Mouse (Mus musculus): ENCODE data around the gene Epdr1. TPM values are rescaled to one million over a fixed set of nuclear protein-coding genes. Genes with fewer than 3 reads are reported as not detected.
A peak's percentile ranks its signal among the peaks of the same experiment; 100 is the strongest.

Epdr1 gene
- polyA plus RNA-seq, 1 experiment from 2014 or later: 17.9 TPM

DNA sequence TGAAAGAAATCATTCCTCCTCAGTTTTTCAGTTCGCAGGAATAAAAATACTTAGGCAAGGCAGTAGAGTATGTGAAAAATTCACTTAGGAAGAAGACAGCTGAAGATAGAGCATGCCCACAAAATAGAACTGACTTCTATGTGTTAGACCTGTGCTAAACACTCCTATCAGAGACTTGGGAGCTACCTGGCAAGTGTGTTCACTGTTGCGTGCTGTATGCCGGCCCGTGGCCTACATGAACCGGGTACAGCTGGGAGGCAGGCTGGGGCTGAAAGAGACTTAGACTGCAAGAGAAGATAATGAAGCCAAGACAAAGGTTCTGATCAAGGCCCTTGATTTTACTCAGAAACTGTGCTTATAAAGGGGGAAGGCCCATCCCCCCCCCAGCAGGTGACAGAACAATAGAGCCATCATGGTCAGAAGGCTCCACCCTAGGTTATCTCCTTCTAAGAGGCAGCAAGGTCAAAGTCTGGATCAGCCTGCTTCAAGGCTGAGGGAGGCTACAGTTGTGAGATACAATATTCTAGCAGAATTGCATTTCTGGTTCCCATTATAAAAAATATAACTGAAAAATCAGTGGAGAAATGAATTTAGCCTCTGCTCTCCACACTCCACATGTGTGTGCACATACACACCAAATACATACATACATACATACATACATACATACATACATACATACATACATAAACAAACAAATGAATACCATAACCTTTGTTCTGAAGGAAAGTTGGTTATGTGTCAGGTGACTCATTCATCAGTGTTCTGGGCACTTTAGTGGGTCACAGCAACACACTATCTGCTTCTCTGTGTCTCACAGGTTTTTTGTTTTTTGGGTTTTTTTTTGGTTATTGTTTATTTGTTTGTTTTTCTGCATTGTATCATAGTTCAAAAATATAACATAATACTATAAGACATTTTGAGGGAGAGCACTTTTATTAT, 11.3 kb upstream of the Epdr1 start:
- WGBS: 89% methylated on average over 5 of the region's 5 CpGs
- Histone ChIP-seq H3K36me3 (ENCODE audit: control insufficient read depth, insufficient read depth, low read length) (no peaks in the 10 kb centered on the region), H3K9ac (replicated peaks; ENCODE audit: low read length) (no peak overlapping the region), H3K4me2 (ENCODE audit: low read length) (no peak overlapping the region), H3K27me3 (ENCODE audit: control insufficient read depth, insufficient read depth, low read length) (no peaks in the 10 kb centered on the region), H3K27ac (replicated peaks; ENCODE audit: low read depth, low read length) (no peak overlapping the region), H3K9me3 (ENCODE audit: control insufficient read depth, low read length) (no peaks in the 10 kb centered on the region), H3K4me3 (replicated peaks; ENCODE audit: low read depth, low read length) (no peak overlapping the region), H3K4me1 (ENCODE audit: control insufficient read depth, insufficient read depth, low read length) (no peaks in the 10 kb centered on the region)
- ATAC-seq (ENCODE audit: low FRiP score, low TSS enrichment) (no peak), DNase-seq (no peak)

DNA sequence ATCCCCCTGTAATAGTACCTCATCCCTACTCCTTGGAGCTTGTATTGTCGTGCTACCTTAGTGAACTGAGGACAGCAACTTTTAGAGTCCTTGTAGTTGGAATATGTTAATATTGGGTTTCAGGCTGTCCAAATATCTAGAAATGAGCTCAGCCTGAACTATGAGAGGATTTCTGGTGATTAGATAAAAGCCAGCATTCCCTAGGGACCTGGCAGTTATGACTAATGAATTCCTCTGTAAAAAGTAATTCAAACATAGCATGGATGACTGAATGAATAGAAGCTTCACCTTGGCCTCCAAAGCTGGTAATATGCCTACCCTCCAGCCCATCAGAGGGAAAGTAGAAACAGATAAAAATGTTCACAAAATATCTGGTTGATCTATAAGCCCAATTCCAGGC, 6.7 kb upstream of the Epdr1 start:
- H3K4me2 ChIP-seq (ENCODE audit: low read length): no peak overlapping the region
- H3K4me3 ChIP-seq (replicated peaks; ENCODE audit: low read depth, low read length): no peak overlapping the region
- WGBS: 76% methylated on average over 1 of the region's 1 CpGs
- ATAC-seq (ENCODE audit: low FRiP score, low TSS enrichment): no peak
- DNase-seq: no peak
- no peaks in the 10 kb centered on the region for H3K36me3 ChIP-seq (ENCODE audit: control insufficient read depth, insufficient read depth, low read length)
- 0 out of 2 replicates have a peak, but pooled peaks cover 4% of the 10 kb centered on the region for H3K4me1 ChIP-seq (ENCODE audit: control insufficient read depth, insufficient read depth, low read length)
- H3K27me3 ChIP-seq (ENCODE audit: control insufficient read depth, insufficient read depth, low read length): no peaks in the 10 kb centered on the region
- H3K9me3 ChIP-seq (ENCODE audit: control insufficient read depth, low read length): no peaks in the 10 kb centered on the region
- no peak overlapping the region for H3K9ac ChIP-seq (replicated peaks; ENCODE audit: low read length)
- H3K27ac ChIP-seq (replicated peaks; ENCODE audit: low read depth, low read length): no peak overlapping the region

DNA sequence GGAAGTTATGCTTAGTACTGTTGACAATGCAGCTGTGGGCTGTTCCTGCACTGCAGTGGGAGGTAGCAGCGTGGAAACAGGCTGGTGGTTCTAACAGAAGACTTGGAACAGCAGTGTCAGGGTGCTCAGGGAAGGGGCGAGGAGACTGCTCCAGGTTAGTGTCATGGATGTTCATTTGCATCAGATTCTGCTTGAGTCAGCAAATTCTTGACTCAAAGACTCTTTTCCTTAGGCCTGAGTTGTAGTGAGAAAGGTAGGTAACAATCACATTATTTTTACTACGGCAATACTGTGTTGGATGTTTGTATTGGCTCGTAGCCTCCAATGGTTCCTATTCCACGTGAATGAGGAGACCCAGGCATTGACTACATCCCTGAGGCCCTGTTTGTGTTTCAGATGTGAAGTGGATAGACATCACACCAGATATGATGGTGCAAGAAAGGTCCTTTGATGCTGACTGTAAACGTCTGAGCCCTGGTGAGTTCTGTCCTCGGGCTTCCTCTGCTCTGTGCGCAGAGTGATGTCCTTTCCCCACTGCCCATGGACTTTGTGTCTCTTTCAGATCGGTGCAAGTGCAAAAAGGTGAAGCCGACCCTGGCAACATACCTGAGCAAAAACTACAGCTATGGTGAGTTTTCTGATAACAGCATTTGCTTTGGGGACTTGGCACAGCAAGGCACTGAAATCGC, 5.0 kb upstream of the Epdr1 start:
- DNase-seq: no peak
- Histone ChIP-seq H3K4me1 (ENCODE audit: control insufficient read depth, insufficient read depth, low read length) (0 out of 2 replicates have a peak, but pooled peaks cover 4% of the 10 kb centered on the region), H3K4me2 (ENCODE audit: low read length) (no peak overlapping the region), H3K9me3 (ENCODE audit: control insufficient read depth, low read length) (no peaks in the 10 kb centered on the region), H3K27ac (replicated peaks; ENCODE audit: low read depth, low read length) (no peak overlapping the region), H3K9ac (replicated peaks; ENCODE audit: low read length) (no peak overlapping the region), H3K4me3 (replicated peaks; ENCODE audit: low read depth, low read length) (no peak overlapping the region), H3K27me3 (ENCODE audit: control insufficient read depth, insufficient read depth, low read length) (no peaks in the 10 kb centered on the region), H3K36me3 (ENCODE audit: control insufficient read depth, insufficient read depth, low read length) (no peaks in the 10 kb centered on the region)
- WGBS: 92% methylated on average over 11 of the region's 11 CpGs
- no peak for ATAC-seq (ENCODE audit: low FRiP score, low TSS enrichment)

DNA sequence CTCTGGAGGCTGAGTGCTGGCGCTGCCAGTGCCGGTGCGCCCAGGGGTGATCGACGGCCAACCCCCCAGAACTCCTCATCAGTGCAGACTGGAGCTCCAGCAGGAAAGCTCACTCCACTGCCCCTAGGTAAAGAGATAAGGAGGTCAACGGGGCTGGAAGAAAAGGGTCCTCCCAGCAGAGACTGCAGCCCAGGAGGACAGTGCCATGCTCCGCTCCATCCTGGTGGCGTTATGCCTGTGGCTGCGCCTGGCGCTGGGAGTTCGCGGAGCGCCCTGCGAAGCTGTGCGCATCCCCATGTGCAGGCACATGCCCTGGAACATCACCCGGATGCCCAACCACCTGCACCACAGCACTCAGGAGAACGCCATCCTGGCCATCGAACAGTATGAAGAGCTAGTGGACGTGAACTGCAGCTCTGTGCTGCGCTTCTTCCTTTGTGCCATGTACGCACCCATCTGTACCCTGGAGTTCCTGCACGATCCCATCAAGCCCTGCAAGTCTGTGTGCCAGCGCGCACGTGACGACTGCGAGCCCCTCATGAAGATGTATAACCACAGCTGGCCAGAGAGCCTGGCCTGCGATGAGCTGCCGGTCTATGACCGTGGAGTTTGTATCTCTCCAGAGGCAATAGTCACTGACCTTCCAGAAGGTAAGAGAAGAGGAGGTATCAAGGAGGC, 3.6 kb upstream of the Epdr1 start:
- 17% methylated on average over 30 of the region's 30 CpGs for WGBS
- Histone ChIP-seq H3K4me2 (ENCODE audit: low read length) (peak overlapping the region; percentile 93), H3K4me1 (ENCODE audit: control insufficient read depth, insufficient read depth, low read length) (peaks cover 6% of the 10 kb centered on the region; the same call in 1 of the 2 replicates), H3K9me3 (ENCODE audit: control insufficient read depth, low read length) (no peaks in the 10 kb centered on the region), H3K9ac (replicated peaks; ENCODE audit: low read length) (peak overlapping the region; percentile 58), H3K27ac (replicated peaks; ENCODE audit: low read depth, low read length) (no peak overlapping the region), H3K27me3 (ENCODE audit: control insufficient read depth, insufficient read depth, low read length) (no peaks in the 10 kb centered on the region), H3K4me3 (replicated peaks; ENCODE audit: low read depth, low read length) (peak overlapping the region; percentile 53), H3K36me3 (ENCODE audit: control insufficient read depth, insufficient read depth, low read length) (no peaks in the 10 kb centered on the region)
- DNase-seq (peak; percentile 61), ATAC-seq (ENCODE audit: low FRiP score, low TSS enrichment) (peak; percentile 24)

DNA sequence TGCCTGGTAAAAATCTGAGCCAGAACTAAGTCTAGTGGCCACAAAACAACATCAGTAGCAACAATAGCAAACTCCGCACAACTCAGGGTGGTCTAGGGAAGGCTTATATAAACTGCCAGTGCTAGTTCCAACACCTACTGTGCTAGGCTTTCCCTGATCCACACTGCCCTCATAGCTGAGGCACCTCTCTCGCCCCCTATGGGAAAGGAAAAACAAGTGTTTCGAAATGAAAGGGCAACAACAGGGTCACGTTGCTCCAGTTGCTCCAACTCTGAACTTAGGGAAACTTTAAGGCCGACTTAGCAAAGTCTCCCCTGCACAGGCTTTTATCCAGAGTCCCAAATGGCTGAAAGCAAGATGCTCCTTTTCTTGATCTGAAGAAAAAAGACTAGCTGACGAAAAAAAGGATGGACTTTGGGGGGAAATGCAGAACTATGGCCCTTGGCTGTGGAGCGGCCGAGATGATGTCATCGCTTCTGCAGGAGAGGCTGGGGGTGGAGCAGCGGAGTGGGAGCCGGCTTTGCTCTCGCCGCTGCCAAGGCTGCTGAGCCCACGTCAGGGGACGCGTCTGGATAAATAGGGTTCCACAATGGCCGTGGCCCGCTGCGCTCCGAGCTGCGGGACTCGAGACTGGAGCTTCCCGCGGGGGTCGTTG, 3.0 kb upstream of the Epdr1 start, which contains the start of gene Sfrp4:
Sfrp4 (plus strand) TSS at position 532 of the 655 bp plus-strand sequence.
- Histone ChIP-seq H3K36me3 (ENCODE audit: control insufficient read depth, insufficient read depth, low read length) (no peaks in the 10 kb centered on the region), H3K4me2 (ENCODE audit: low read length) (peak within 1 kb of the TSS; percentile 93), H3K27ac (replicated peaks; ENCODE audit: low read depth, low read length) (no peak within 1 kb of the TSS), H3K27me3 (ENCODE audit: control insufficient read depth, insufficient read depth, low read length) (no peaks in the 10 kb centered on the region), H3K9me3 (ENCODE audit: control insufficient read depth, low read length) (no peaks in the 10 kb centered on the region), H3K9ac (replicated peaks; ENCODE audit: low read length) (peak within 1 kb of the TSS; percentile 58), H3K4me3 (replicated peaks; ENCODE audit: low read depth, low read length) (peak within 1 kb of the TSS; percentile 53), H3K4me1 (ENCODE audit: control insufficient read depth, insufficient read depth, low read length) (peaks cover 11% of the 10 kb centered on the region; the same call in 1 of the 2 replicates)
- ATAC-seq (ENCODE audit: low FRiP score, low TSS enrichment) (peak; percentile 35; the same call in 1 of the 2 replicates), DNase-seq (peak; percentile 78)
- WGBS: 3% methylated on average over 25 of the region's 25 CpGs

DNA sequence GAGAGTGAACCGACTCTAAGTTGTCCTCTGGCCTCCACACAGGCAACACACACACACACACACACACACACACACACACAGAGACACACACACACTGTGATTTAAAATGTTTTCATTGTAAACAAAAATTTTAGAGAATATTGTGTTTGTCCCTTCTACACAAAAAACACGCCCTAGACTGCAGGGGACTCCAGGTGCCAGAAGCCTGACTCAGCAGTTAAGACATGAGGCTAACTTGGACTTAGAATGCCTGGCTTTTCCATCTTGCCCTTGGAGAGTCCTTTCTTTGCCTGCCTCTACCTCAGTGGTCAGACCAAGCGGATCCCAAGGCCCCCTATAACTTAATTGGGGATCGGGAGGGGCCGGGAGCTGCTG, 899 bp downstream of the Epdr1 start:
- peak overlapping the region; percentile 91 for H3K27ac ChIP-seq (replicated peaks; ENCODE audit: low read depth, low read length)
- ATAC-seq (ENCODE audit: low FRiP score, low TSS enrichment): peak; percentile 55
- H3K27me3 ChIP-seq (ENCODE audit: control insufficient read depth, insufficient read depth, low read length): no peaks in the 10 kb centered on the region
- H3K4me2 ChIP-seq (ENCODE audit: low read length): peak overlapping the region; percentile 62
- H3K9ac ChIP-seq (replicated peaks; ENCODE audit: low read length): peak overlapping the region; percentile 92
- H3K9me3 ChIP-seq (ENCODE audit: control insufficient read depth, low read length): no peaks in the 10 kb centered on the region
- peaks cover 10% of the 10 kb centered on the region; the same call in 1 of the 2 replicates for H3K4me1 ChIP-seq (ENCODE audit: control insufficient read depth, insufficient read depth, low read length)
- H3K36me3 ChIP-seq (ENCODE audit: control insufficient read depth, insufficient read depth, low read length): no peaks in the 10 kb centered on the region
- peak; percentile 67 for DNase-seq
- WGBS: 3% methylated on average over 5 of the region's 5 CpGs
- H3K4me3 ChIP-seq (replicated peaks; ENCODE audit: low read depth, low read length): peak overlapping the region; percentile 88

DNA sequence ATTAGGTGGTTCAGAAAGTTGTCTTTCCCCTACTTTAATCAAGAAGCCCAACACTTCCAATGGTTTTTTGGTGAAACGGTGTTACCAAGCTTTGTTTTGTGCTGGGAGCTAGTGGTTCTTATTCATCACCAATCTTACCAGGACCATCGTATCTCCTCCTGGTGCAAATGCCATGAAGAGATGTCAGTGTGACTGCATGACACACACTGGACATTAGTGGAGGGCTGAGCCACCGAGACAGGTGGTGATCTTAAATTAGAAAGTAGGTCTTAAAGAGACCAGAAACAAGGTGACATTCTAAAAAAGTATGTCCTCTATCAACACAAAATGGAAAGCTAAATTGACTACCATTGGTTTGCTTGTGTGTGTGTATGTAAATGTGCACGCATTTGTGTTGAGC, 1.6 kb downstream of the Epdr1 start:
- H3K36me3 ChIP-seq (ENCODE audit: control insufficient read depth, insufficient read depth, low read length): no peaks in the 10 kb centered on the region
- no peaks in the 10 kb centered on the region for H3K27me3 ChIP-seq (ENCODE audit: control insufficient read depth, insufficient read depth, low read length)
- no peak for DNase-seq
- H3K27ac ChIP-seq (replicated peaks; ENCODE audit: low read depth, low read length): no peak overlapping the region
- H3K4me3 ChIP-seq (replicated peaks; ENCODE audit: low read depth, low read length): peak overlapping the region; percentile 88; the same call in 1 of the 2 replicates
- H3K4me2 ChIP-seq (ENCODE audit: low read length): peak overlapping the region; percentile 62
- no peaks in the 10 kb centered on the region for H3K9me3 ChIP-seq (ENCODE audit: control insufficient read depth, low read length)
- peaks cover 10% of the 10 kb centered on the region for H3K4me1 ChIP-seq (ENCODE audit: control insufficient read depth, insufficient read depth, low read length)
- H3K9ac ChIP-seq (replicated peaks; ENCODE audit: low read length): no peak overlapping the region
- 89% methylated on average over 4 of the region's 4 CpGs for WGBS
- ATAC-seq (ENCODE audit: low FRiP score, low TSS enrichment): no peak

DNA sequence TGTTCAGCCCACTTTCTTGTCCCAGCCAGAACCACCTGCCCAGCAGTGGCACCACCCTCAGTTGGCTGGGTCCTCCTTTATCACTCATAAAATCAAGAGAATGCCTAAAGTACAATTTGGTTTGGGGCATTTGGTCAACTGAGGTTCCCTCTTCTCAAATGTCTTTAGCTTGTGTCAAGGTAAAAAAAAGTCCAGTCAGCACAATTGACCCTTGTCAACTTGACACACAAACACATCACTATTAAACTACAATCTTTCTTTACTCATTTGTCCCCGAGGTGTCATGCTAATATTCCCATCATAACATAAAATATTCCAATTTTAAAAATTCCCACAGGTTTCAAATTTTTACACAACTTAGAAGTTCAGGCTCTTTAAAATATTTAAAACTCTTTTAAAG, 5.4 kb downstream of the Epdr1 start:
- Histone ChIP-seq H3K4me3 (replicated peaks; ENCODE audit: low read depth, low read length) (no peak overlapping the region), H3K36me3 (ENCODE audit: control insufficient read depth, insufficient read depth, low read length) (no peaks in the 10 kb centered on the region), H3K27me3 (ENCODE audit: control insufficient read depth, insufficient read depth, low read length) (no peaks in the 10 kb centered on the region), H3K9me3 (ENCODE audit: control insufficient read depth, low read length) (no peaks in the 10 kb centered on the region), H3K27ac (replicated peaks; ENCODE audit: low read depth, low read length) (no peak overlapping the region), H3K4me2 (ENCODE audit: low read length) (no peak overlapping the region), H3K4me1 (ENCODE audit: control insufficient read depth, insufficient read depth, low read length) (peaks cover 19% of the 10 kb centered on the region), H3K9ac (replicated peaks; ENCODE audit: low read length) (no peak overlapping the region)
- WGBS: 93% methylated on average over 1 of the region's 1 CpGs
- DNase-seq: no peak
- no peak for ATAC-seq (ENCODE audit: low FRiP score, low TSS enrichment)

All from midbrain, embryonic 14.5 days (tissue).